Mouse (Mus musculus) lung, embryonic 14.5 days (tissue): Measurements from ENCODE around the gene Lrrc4. TPM values are rescaled to one million over a fixed set of nuclear protein-coding genes. Genes with fewer than 3 reads are reported as not detected.

Source experiments
- ATAC-seq: fragments of 200-750 bp; cut with Nextera tagmentation; 2 replicates; pipeline ENCODE4 v1.8.0; 2017; ENCODE audit warnings: mild to moderate bottlenecking, moderate TSS enrichment, moderate library complexity; ENCODE audit not compliant: insufficient read depth
- DNase-seq: peaks from one replicate; pipeline ENCODE4 v3.0.0-alpha.2; 2015
- H3K27ac ChIP-seq: fragments of 300-500 bp; sonication (generic); 2 replicates; pipeline ENCODE4 v1.5.1; 2014; ENCODE audit warnings: low read depth, mild to moderate bottlenecking, moderate library complexity
- H3K27me3 ChIP-seq: fragments of 300-500 bp; sonication (generic); 2 replicates; pipeline ENCODE4 v1.6.1; 2014; ENCODE audit warnings: low read length, control low read depth; ENCODE audit not compliant: insufficient read depth
- H3K36me3 ChIP-seq: fragments of 300-500 bp; sonication (generic); 2 replicates; pipeline ENCODE4 v1.6.1; 2014; ENCODE audit warnings: control low read depth; ENCODE audit not compliant: insufficient read depth
- H3K4me1 ChIP-seq: fragments of 300-500 bp; sonication (generic); 2 replicates; pipeline ENCODE4 v1.6.1; 2014; ENCODE audit warnings: antibody characterized with exemption, control low read depth; ENCODE audit not compliant: insufficient read depth
- H3K4me2 ChIP-seq: fragments of 300-500 bp; sonication (generic); 2 replicates; pipeline ENCODE4 v1.6.1; 2014; ENCODE audit warnings: mild to moderate bottlenecking
- H3K4me3 ChIP-seq: fragments of 300-500 bp; sonication (generic); 2 replicates; pipeline ENCODE4 v1.5.1; 2014; ENCODE audit warnings: low read depth, low read length
- H3K9ac ChIP-seq: fragments of 300-500 bp; sonication (generic); 2 replicates; pipeline ENCODE4 v1.6.1; 2014
- H3K9me3 ChIP-seq: fragments of 300-500 bp; sonication (generic); 2 replicates; pipeline ENCODE4 v1.6.1; 2016; ENCODE audit warnings: low read depth, low read length, control low read depth
- CTCF ChIP-seq: IDR thresholded peaks from 2 replicates; pipeline ENCODE4 v1.5.1; 2016; ENCODE audit warnings: antibody characterized with exemption, low read depth
- WGBS: fragments of 180-500 bp; shearing (Covaris S2); extraction: QIAGEN DNeasy Blood & Tissue Kit; methylation state at CpG from one replicate; pipeline ENCODE4 v1.1.7; 2014; 5-methylcytosine and 5-hydroxymethylcytosine counted together
- polyA plus RNA-seq: library from polyadenylated mRNA; unstranded; fragments of >200 nt; fragmentation: Nextera tagmentation; extraction: Ambion mirVana; gene quantifications from 2 replicates; pipeline ENCODE4 v1.2.1, GENCODE M21; 2014

Gene Lrrc4
- polyA plus RNA-seq, 1 experiment from 2014 or later, result 0.63 TPM

DNA sequence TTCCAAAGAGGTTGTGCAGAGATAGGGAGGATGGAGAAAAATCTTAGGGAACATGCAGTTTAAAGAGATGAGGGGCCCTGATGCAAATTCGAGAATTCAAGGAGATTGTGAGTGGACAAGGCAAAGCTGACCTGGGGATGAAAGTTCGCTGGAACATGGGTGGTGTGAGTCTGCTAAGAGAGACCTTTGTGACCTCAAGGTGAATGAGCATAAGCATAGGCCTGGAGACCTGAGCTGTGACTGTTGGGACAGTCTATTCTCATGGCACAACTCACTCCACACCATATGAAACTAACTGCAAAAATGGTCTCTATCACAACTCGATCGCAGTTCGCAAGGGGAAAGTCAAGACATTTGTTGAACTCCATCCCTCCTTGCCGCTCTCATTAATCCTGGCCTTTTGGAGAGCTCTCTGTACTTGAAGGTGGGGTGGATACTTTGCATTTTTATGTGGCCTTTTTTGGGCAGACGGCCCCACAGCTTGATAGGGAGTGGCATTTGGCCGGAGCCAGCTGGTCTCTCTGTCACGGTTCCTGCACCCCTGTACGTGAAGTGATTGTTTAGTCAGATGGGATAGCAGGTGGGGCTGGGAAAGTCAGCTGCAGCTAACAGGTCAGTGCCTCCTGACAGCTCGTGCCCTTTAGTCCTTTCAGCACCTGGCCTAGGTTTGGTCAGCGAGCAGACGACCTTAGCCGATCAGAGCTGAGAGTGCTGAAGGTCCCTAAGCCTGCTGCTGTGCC, 83.4 kb downstream of the Lrrc4 start:
- no peak for TF ChIP-seq CTCF
- DNase-seq (no peak), ATAC-seq (no peak)
- Histone ChIP-seq H3K27ac (no peak overlapping the region), H3K9ac (no peak overlapping the region), H3K9me3 (no peaks in the 10 kb centered on the region), H3K4me2 (no peak overlapping the region), H3K27me3 (no peaks in the 10 kb centered on the region), H3K4me1 (no peaks in the 10 kb centered on the region), H3K4me3 (no peak overlapping the region), H3K36me3 (peaks cover 15% of the 10 kb centered on the region; the same call in 1 of the 2 replicates)
- WGBS, result 52% methylated on average over 14 of the region's 14 CpGs

GRCm38 (mm10) chr6:28747025-28747424, 84.5 kb downstream of the Lrrc4 start:
- TF ChIP-seq CTCF, result no peak
- H3K27me3 ChIP-seq, result no peaks in the 10 kb centered on the region
- H3K4me3 ChIP-seq, result no peak overlapping the region
- no peak for ATAC-seq
- peaks cover 15% of the 10 kb centered on the region; the same call in 1 of the 2 replicates for H3K36me3 ChIP-seq
- no peak for DNase-seq
- no peak overlapping the region for H3K9ac ChIP-seq
- no peaks in the 10 kb centered on the region for H3K9me3 ChIP-seq
- no peak overlapping the region for H3K4me2 ChIP-seq
- WGBS, result 89% methylated on average over 5 of the region's 5 CpGs
- no peak overlapping the region for H3K27ac ChIP-seq
- H3K4me1 ChIP-seq, result no peaks in the 10 kb centered on the region

GRCm38 (mm10) chr6:28745864-28746263, 85.7 kb downstream of the Lrrc4 start:
- DNase-seq (no peak), ATAC-seq (no peak)
- Histone ChIP-seq H3K4me2 (no peak overlapping the region), H3K36me3 (peaks cover 15% of the 10 kb centered on the region; the same call in 1 of the 2 replicates), H3K4me1 (no peaks in the 10 kb centered on the region), H3K27ac (no peak overlapping the region), H3K4me3 (no peak overlapping the region), H3K9me3 (no peaks in the 10 kb centered on the region), H3K9ac (no peak overlapping the region), H3K27me3 (no peaks in the 10 kb centered on the region)
- 90% methylated on average over 7 of the region's 7 CpGs for WGBS
- no peak for TF ChIP-seq CTCF

DNA sequence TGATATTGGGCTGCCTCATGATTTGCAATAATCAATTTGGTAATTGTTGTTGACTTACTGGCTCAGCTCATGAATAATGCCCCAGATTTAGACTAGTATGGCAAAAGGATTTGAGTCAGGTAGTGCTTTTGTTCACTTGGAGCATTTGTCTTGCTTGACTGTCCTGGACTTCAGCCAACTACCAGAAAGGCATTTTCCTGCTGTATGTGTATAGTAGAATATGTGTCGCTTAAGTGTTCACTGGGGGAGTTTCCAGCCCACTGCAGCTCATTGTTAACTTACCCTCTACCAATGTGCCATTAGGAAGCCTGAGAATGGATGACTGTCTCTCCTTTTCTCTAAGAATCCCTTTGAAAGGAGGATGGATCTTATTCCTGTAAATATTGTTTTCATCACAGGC, 88.0 kb downstream of the Lrrc4 start:
- TF ChIP-seq CTCF, result no peak
- Histone ChIP-seq H3K4me3 (no peak overlapping the region), H3K4me1 (no peaks in the 10 kb centered on the region), H3K4me2 (no peak overlapping the region), H3K27me3 (no peaks in the 10 kb centered on the region), H3K27ac (no peak overlapping the region), H3K9ac (no peak overlapping the region), H3K36me3 (peaks cover 15% of the 10 kb centered on the region; the same call in 1 of the 2 replicates), H3K9me3 (no peaks in the 10 kb centered on the region)
- DNase-seq, result peak; percentile 71
- whole genome bisulfite sequencing, result 26% methylated on average over 1 of the region's 1 CpGs
- no peak for ATAC-seq

GRCm38 (mm10) chr6:28737601-28738000, 93.9 kb downstream of the Lrrc4 start:
- 68% methylated on average over 1 of the region's 1 CpGs for WGBS
- Histone ChIP-seq H3K4me1 (peaks cover 3% of the 10 kb centered on the region; the same call in 1 of the 2 replicates), H3K4me2 (no peak overlapping the region), H3K9me3 (no peaks in the 10 kb centered on the region), H3K9ac (no peak overlapping the region), H3K36me3 (no peaks in the 10 kb centered on the region), H3K27me3 (no peaks in the 10 kb centered on the region), H3K27ac (no peak overlapping the region), H3K4me3 (no peak overlapping the region)
- no peak for DNase-seq
- no peak for TF ChIP-seq CTCF
- ATAC-seq, result no peak

DNA sequence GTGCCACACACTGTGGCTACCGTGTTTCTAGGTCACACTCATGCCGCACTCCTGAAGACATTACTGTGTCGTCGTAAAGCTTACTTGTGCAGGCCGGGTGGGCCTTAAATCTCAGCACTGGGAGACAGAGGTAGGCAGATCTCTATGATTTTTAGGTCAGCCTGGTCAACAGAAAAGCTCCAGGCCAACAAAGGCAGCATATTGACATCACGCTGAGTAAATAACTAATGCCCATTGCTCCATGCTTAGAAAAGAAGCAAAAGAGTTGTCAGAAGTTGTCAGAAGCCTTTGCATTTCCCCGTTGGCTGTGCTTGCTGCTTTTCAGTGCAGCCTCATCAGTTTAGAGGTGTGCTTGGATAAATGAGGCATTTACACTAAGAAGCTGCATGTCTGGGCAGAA, 94.9 kb downstream of the Lrrc4 start:
- no peak overlapping the region for H3K9ac ChIP-seq
- WGBS, result 68% methylated on average over 7 of the region's 7 CpGs
- H3K9me3 ChIP-seq, result no peaks in the 10 kb centered on the region
- no peak overlapping the region for H3K4me2 ChIP-seq
- DNase-seq (no peak), ATAC-seq (no peak)
- no peak overlapping the region for H3K27ac ChIP-seq
- peaks cover 3% of the 10 kb centered on the region; the same call in 1 of the 2 replicates for H3K4me1 ChIP-seq
- no peak for TF ChIP-seq CTCF
- no peak overlapping the region for H3K4me3 ChIP-seq
- no peaks in the 10 kb centered on the region for H3K27me3 ChIP-seq
- no peaks in the 10 kb centered on the region for H3K36me3 ChIP-seq

- Histone ChIP-seq H3K9me3 (no peaks in the 10 kb centered on the region), H3K4me1 (peaks cover 3% of the 10 kb centered on the region; the same call in 1 of the 2 replicates), H3K36me3 (no peaks in the 10 kb centered on the region), H3K4me2 (no peak overlapping the region), H3K9ac (no peak overlapping the region), H3K27ac (no peak overlapping the region), H3K4me3 (no peak overlapping the region), H3K27me3 (no peaks in the 10 kb centered on the region)
- no peak for TF ChIP-seq CTCF
- no peak for DNase-seq
- WGBS, result 39% methylated on average over 9 of the region's 9 CpGs
- ATAC-seq, result no peak
Measured at GRCm38 (mm10) chr6:28735116-28735515, 96.4 kb downstream of the Lrrc4 start.
